Mouse (Mus musculus) CH12.LX (cell line): ENCODE data around the gene Kiss1r.

Experiments
- BHLHE40 ChIP-seq: IDR thresholded peaks from 2 replicates; pipeline ENCODE4 v1.6.1; 2011; ENCODE audit warnings: mild to moderate bottlenecking, low read depth, low read length, improper control_type of control experiment
- CHD2 ChIP-seq: IDR thresholded peaks from 2 replicates; pipeline ENCODE4 v1.6.1; 2011; ENCODE audit warnings: low read length, improper control_type of control experiment
- CTCF ChIP-seq, 2 experiments: IDR thresholded peaks in 1 of 2; conservative IDR thresholded peaks in 1 of 2; 2 replicates each; pipeline ENCODE4 v1.5.1; 2011 to 2012; ENCODE audit warnings: low read depth in 2 of 2, low read length in 2 of 2, improper control_type of control experiment in 1 of 2, inconsistent platforms in 1 of 2, mild to moderate bottlenecking in 1 of 2, moderate library complexity in 1 of 2
- EP300 ChIP-seq: IDR thresholded peaks from 2 replicates; pipeline ENCODE4 v1.6.1; 2011; ENCODE audit warnings: low read length, improper control_type of control experiment
- HCFC1 ChIP-seq: IDR thresholded peaks from 2 replicates; pipeline ENCODE4 v1.6.1; 2012; ENCODE audit warnings: low read depth, mild to moderate bottlenecking, inconsistent platforms, low read length, improper control_type of control experiment
- IRF4 ChIP-seq: IDR thresholded peaks from 2 replicates; pipeline ENCODE4 v1.6.1; 2014; ENCODE audit warnings: low read depth, mild to moderate bottlenecking, inconsistent platforms, low read length, improper control_type of control experiment
- JUND ChIP-seq: conservative IDR thresholded peaks from 2 replicates; pipeline ENCODE4 v1.6.1; 2011; ENCODE audit warnings: low read depth, low read length, improper control_type of control experiment
- MAX ChIP-seq: IDR thresholded peaks from 2 replicates; pipeline ENCODE4 v1.6.1; 2011; ENCODE audit warnings: low read length, improper control_type of control experiment
- POLR2A ChIP-seq: IDR thresholded peaks from 2 replicates; pipeline ENCODE4 v1.6.1; 2011; ENCODE audit warnings: low read depth, mild to moderate bottlenecking, improper control_type of control experiment, low read length
- RAD21 ChIP-seq: IDR thresholded peaks from 2 replicates; pipeline ENCODE4 v1.6.1; 2011; ENCODE audit warnings: low read depth, mild to moderate bottlenecking, low read length, improper control_type of control experiment, moderate library complexity
- USF1 ChIP-seq: IDR thresholded peaks from 2 replicates; pipeline ENCODE4 v1.6.1; 2014; ENCODE audit warnings: low read depth, mild to moderate bottlenecking, inconsistent platforms, low read length, improper control_type of control experiment
- ZC3H11A ChIP-seq: IDR thresholded peaks from 2 replicates; pipeline ENCODE4 v1.6.1; 2012; ENCODE audit warnings: low read depth, mild to moderate bottlenecking, inconsistent platforms, low read length, improper control_type of control experiment
- ZNF384 ChIP-seq: IDR thresholded peaks from 2 replicates; pipeline ENCODE4 v1.6.1; 2012; ENCODE audit warnings: low read depth, low read length, improper control_type of control experiment, inconsistent platforms

- no peak; the same call in 1 of the 2 replicates for TF ChIP-seq POLR2A
- no peak for TF ChIP-seq EP300
- no peak for TF ChIP-seq CHD2
- peak; percentile 25 to 75; a peak in 3 of 4 replicates for TF ChIP-seq CTCF (conservative IDR thresholded peaks at IDR 0.05 in 1 of 2, IDR thresholded peaks at IDR 0.05 in 1 of 2; ENCODE audit: low read depth in 2 of 2, low read length in 2 of 2)
- no peak for TF ChIP-seq HCFC1
- TF ChIP-seq JUND = no peak
- no peak for TF ChIP-seq BHLHE40
- peak; percentile 5; the same call in 1 of the 2 replicates for TF ChIP-seq IRF4
- peak; percentile 69 for TF ChIP-seq RAD21
- TF ChIP-seq ZNF384 = no peak
- TF ChIP-seq USF1 = no peak
- 0 out of 2 replicates have a peak, but pooled peaks have one; percentile 14 for TF ChIP-seq ZC3H11A
- no peak for TF ChIP-seq MAX
These were observed 37.2 kb downstream of the Kiss1r start for GRCm38 (mm10) chr10:79953946-79954345.
